Mouse (Mus musculus) heart, adult 10 weeks (tissue): Measurements from ENCODE around the gene Phpt1. TPM values are rescaled to one million over a fixed set of nuclear protein-coding genes. Genes with fewer than 3 reads are reported as not detected.

Experiments used
- polyA plus RNA-seq: library from polyadenylated mRNA; stranded (reverse); fragments of 350-450 nt; fragmentation: Illumina TruSeq; extraction: RNeasy Lipid Tissue Mini Kit (QIAGEN cat#74804); gene quantifications from one replicate; pipeline ENCODE4 v1.2.3, GENCODE M21; 2014; ENCODE audit warnings: low read depth, low replicate concordance

The Phpt1 gene
- polyA plus RNA-seq = 91.0 TPM

GRCm38 (mm10) chr2:25574579-25575431 lies at the start of gene Phpt1, which contains the start of gene Mamdc4:
Phpt1 (minus strand) TSS chr2:25575224.
Mamdc4 (minus strand) TSS chr2:25574845.

GRCm38 (mm10) chr2:25621229-25622200 lies 46.5 kb upstream of the Phpt1 start, which contains the start of gene Tmem141:
Tmem141 (minus strand) TSS chr2:25622005.

GRCm38 (mm10) chr2:25617578-25617977 lies 42.6 kb upstream of the Phpt1 start, which contains the start of gene Ccdc183:
Ccdc183 (minus strand) TSS chr2:25617678.

GRCm38 (mm10) chr2:25607761-25608622 lies 33.0 kb upstream of the Phpt1 start, which contains the start of gene Rabl6:
Rabl6 (minus strand) TSS chr2:25608521.

GRCm38 (mm10) chr2:25581294-25581864 lies 6.4 kb upstream of the Phpt1 start, which contains the start of gene Ajm1:
Ajm1 (minus strand) TSS chr2:25581757.

GRCm38 (mm10) chr2:25557221-25557963 lies 17.6 kb downstream of the Phpt1 start, which contains the start of gene Edf1:
Edf1 (plus strand) TSS chr2:25557847.

GRCm38 (mm10) chr2:25546811-25547491 lies 28.1 kb downstream of the Phpt1 start, which contains the start of gene Traf2:
Traf2 (minus strand) TSS chr2:25546940.

Other genes starting within 250 kb of the Phpt1 start
- gene Man1b1, start 242.9 kb downstream of the Phpt1 start, polyA plus RNA-seq = 21.4 TPM
- 6.7 TPM for gene Dpp7, start 218.9 kb downstream of the Phpt1 start, polyA plus RNA-seq
- gene Uap1l1, start 209.5 kb downstream of the Phpt1 start, polyA plus RNA-seq = 8.8 TPM
- not detected for gene Sapcd2, start 202.9 kb downstream of the Phpt1 start, polyA plus RNA-seq
- 16.2 TPM for gene Entpd2, start 179.3 kb downstream of the Phpt1 start, polyA plus RNA-seq
- 36.7 TPM for gene Npdc1, start 175.9 kb downstream of the Phpt1 start, polyA plus RNA-seq
- gene Fut7, start 152.0 kb downstream of the Phpt1 start, polyA plus RNA-seq = not detected
- 33.3 TPM for gene Abca2, start 146.5 kb downstream of the Phpt1 start, polyA plus RNA-seq
- 1.3 TPM for gene Clic3, start 118.4 kb downstream of the Phpt1 start, polyA plus RNA-seq
- 27.9 TPM for gene Paxx, start 114.1 kb downstream of the Phpt1 start, polyA plus RNA-seq
- 1,706 TPM for gene Ptgds, start 105.2 kb downstream of the Phpt1 start, polyA plus RNA-seq
- gene Lcn12, start 81.3 kb downstream of the Phpt1 start, polyA plus RNA-seq = not detected
- 77.7 TPM for gene Fbxw5, start 74.5 kb downstream of the Phpt1 start, polyA plus RNA-seq
- 4.2 TPM for gene C8g, start 73.5 kb downstream of the Phpt1 start, polyA plus RNA-seq
- 13.2 TPM for gene Traf2, start 28.3 kb downstream of the Phpt1 start, polyA plus RNA-seq
- gene Edf1, start 17.4 kb downstream of the Phpt1 start, polyA plus RNA-seq = 280 TPM
- gene Mamdc4, start 379 bp downstream of the Phpt1 start, polyA plus RNA-seq = 1.7 TPM
- gene Ajm1, start 6.5 kb upstream of the Phpt1 start, polyA plus RNA-seq = 0.08 TPM
- 77.4 TPM for gene Rabl6, start 33.3 kb upstream of the Phpt1 start, polyA plus RNA-seq
- not detected for gene Ccdc183, start 42.5 kb upstream of the Phpt1 start, polyA plus RNA-seq
- gene Tmem141, start 46.8 kb upstream of the Phpt1 start, polyA plus RNA-seq = 55.1 TPM
- 4.1 TPM for gene Fcna, start 52.8 kb upstream of the Phpt1 start, polyA plus RNA-seq
- gene Lcn8, start 77.9 kb upstream of the Phpt1 start, polyA plus RNA-seq = not detected
- not detected for gene Lcn5, start 82.7 kb upstream of the Phpt1 start, polyA plus RNA-seq
- not detected for gene Lcn6, start 101.6 kb upstream of the Phpt1 start, polyA plus RNA-seq
- not detected for gene Lcn10, start 107.5 kb upstream of the Phpt1 start, polyA plus RNA-seq
- gene Obp2a, start 124.8 kb upstream of the Phpt1 start, polyA plus RNA-seq = not detected
- gene Bmyc, start 131.5 kb upstream of the Phpt1 start, polyA plus RNA-seq = 16.2 TPM
- not detected for gene Obp2b, start 161.8 kb upstream of the Phpt1 start, polyA plus RNA-seq
- gene Lcn3, start 190.3 kb upstream of the Phpt1 start, polyA plus RNA-seq = not detected
- gene Lcn11, start 201.8 kb upstream of the Phpt1 start, polyA plus RNA-seq = not detected
- gene Gm13539, start 207.0 kb upstream of the Phpt1 start, polyA plus RNA-seq = not detected
- gene Glt6d1, start 240.6 kb upstream of the Phpt1 start, polyA plus RNA-seq = not detected
- gene Lcn9, start 247.9 kb upstream of the Phpt1 start, polyA plus RNA-seq = not detected